Mouse (Mus musculus) CH12.LX (cell line): ENCODE results near the gene Gas7. TPM values are rescaled to one million over a fixed set of nuclear protein-coding genes. Genes with fewer than 3 reads are reported as not detected.

Experiments
- DNase-seq: peaks from one replicate; pipeline ENCODE4 v3.0.0-alpha.2; 2013; ENCODE audit errors: extremely low read depth
- H3K27ac ChIP-seq: 2 replicates; pipeline ENCODE4 v1.5.1; 2012; ENCODE audit warnings: low read depth, mild to moderate bottlenecking, control low read depth, moderate library complexity; ENCODE audit not compliant: insufficient read depth
- H3K27me3 ChIP-seq: replicated peaks from 2 replicates; pipeline ENCODE3; 2012; ENCODE audit warnings: inconsistent platforms
- H3K36me3 ChIP-seq, 2 experiments: replicated peaks in 1 of 2; 2 replicates each; pipeline versions ENCODE3 to v1.6.1; 2012; ENCODE audit warnings: inconsistent platforms in 1 of 2, low read length in 1 of 2, mild to moderate bottlenecking in 1 of 2, mixed read lengths in 1 of 2, moderate library complexity in 1 of 2; ENCODE audit not compliant: control insufficient read depth in 1 of 2, insufficient read depth in 1 of 2
- H3K4me1 ChIP-seq, 2 experiments: 2 replicates each; pipeline ENCODE4 v1.6.1; 2012; ENCODE audit warnings: inconsistent platforms in 1 of 2, moderate library complexity in 1 of 2; ENCODE audit not compliant: insufficient read depth in 2 of 2, control insufficient read depth in 1 of 2
- H3K4me2 ChIP-seq: 2 replicates; pipeline ENCODE4 v1.6.1; 2012; ENCODE audit warnings: low read depth, mild to moderate bottlenecking, control low read depth; ENCODE audit not compliant: poor library complexity, insufficient read depth, severe bottlenecking
- H3K4me3 ChIP-seq, 3 experiments: fragments of 150-350 bp in 1 of 3; sonication (generic) in 1 of 3; replicated peaks in 1 of 3; 2 replicates each; pipeline versions ENCODE3 to v1.5.1; 2011 to 2012; ENCODE audit warnings: low read depth in 2 of 3, low read length in 2 of 3, mild to moderate bottlenecking in 2 of 3, moderate library complexity in 2 of 3, control low read depth in 1 of 3, improper control_type of control experiment in 1 of 3, inconsistent platforms in 1 of 3, mixed read lengths in 1 of 3; ENCODE audit not compliant: poor library complexity in 1 of 3
- H3K79me2 ChIP-seq: replicated peaks from 2 replicates; pipeline ENCODE4 v1.6.1; 2012; ENCODE audit warnings: mild to moderate bottlenecking, moderate library complexity; ENCODE audit not compliant: control insufficient read depth, poor library complexity, insufficient read depth, severe bottlenecking; ENCODE audit errors: extremely low read depth
- H3K9ac ChIP-seq: 2 replicates; pipeline ENCODE4 v1.6.1; 2012; ENCODE audit warnings: low read depth, mild to moderate bottlenecking, control low read depth, moderate library complexity; ENCODE audit not compliant: insufficient read depth
- H3K9me3 ChIP-seq: replicated peaks from 2 replicates; pipeline ENCODE3; 2012; ENCODE audit warnings: low read length, inconsistent platforms, mixed read lengths
- BHLHE40 ChIP-seq: IDR thresholded peaks from 2 replicates; pipeline ENCODE4 v1.6.1; 2011; ENCODE audit warnings: mild to moderate bottlenecking, low read depth, low read length, improper control_type of control experiment
- CTCF ChIP-seq, 2 experiments: IDR thresholded peaks in 1 of 2; conservative IDR thresholded peaks in 1 of 2; 2 replicates each; pipeline ENCODE4 v1.5.1; 2011 to 2012; ENCODE audit warnings: low read depth in 2 of 2, low read length in 2 of 2, improper control_type of control experiment in 1 of 2, inconsistent platforms in 1 of 2, mild to moderate bottlenecking in 1 of 2, moderate library complexity in 1 of 2
- E2F4 ChIP-seq: IDR thresholded peaks from 2 replicates; pipeline ENCODE4 v1.6.1; 2011; ENCODE audit warnings: low read depth, low read length, improper control_type of control experiment; ENCODE audit not compliant: insufficient replicate concordance
- ELF1 ChIP-seq: IDR thresholded peaks from 2 replicates; pipeline ENCODE4 v1.6.1; 2014; ENCODE audit warnings: low read depth, mild to moderate bottlenecking, inconsistent platforms, low read length, improper control_type of control experiment
- ETS1 ChIP-seq: conservative IDR thresholded peaks from 2 replicates; pipeline ENCODE4 v1.6.1; 2012; ENCODE audit warnings: low read depth, mild to moderate bottlenecking, inconsistent platforms, low read length, improper control_type of control experiment, moderate library complexity
- HCFC1 ChIP-seq: IDR thresholded peaks from 2 replicates; pipeline ENCODE4 v1.6.1; 2012; ENCODE audit warnings: low read depth, mild to moderate bottlenecking, inconsistent platforms, low read length, improper control_type of control experiment
- JUND ChIP-seq: conservative IDR thresholded peaks from 2 replicates; pipeline ENCODE4 v1.6.1; 2011; ENCODE audit warnings: low read depth, low read length, improper control_type of control experiment
- MAX ChIP-seq: IDR thresholded peaks from 2 replicates; pipeline ENCODE4 v1.6.1; 2011; ENCODE audit warnings: low read length, improper control_type of control experiment
- RAD21 ChIP-seq: IDR thresholded peaks from 2 replicates; pipeline ENCODE4 v1.6.1; 2011; ENCODE audit warnings: low read depth, mild to moderate bottlenecking, low read length, improper control_type of control experiment, moderate library complexity
- SMC3 ChIP-seq: IDR thresholded peaks from 2 replicates; pipeline ENCODE4 v1.6.1; 2011; ENCODE audit warnings: low read depth, low read length, improper control_type of control experiment
- ZC3H11A ChIP-seq: IDR thresholded peaks from 2 replicates; pipeline ENCODE4 v1.6.1; 2012; ENCODE audit warnings: low read depth, mild to moderate bottlenecking, inconsistent platforms, low read length, improper control_type of control experiment
- dilution Hi-C: fragments of 300-500 bp; cut with MboI; formaldehyde crosslinking; loops from 2 replicates; pipeline ENCODE4 v1.14.3; 2020; ENCODE audit warnings: low sequenced_read_pairs; ENCODE audit not compliant: extremely low pct_unique_long_range_greater_than_20kb, extremely low pct_ligation_motif_present
- in situ Hi-C: fragments of 300-500 bp; cut with MboI; formaldehyde crosslinking; loops from 3 replicates; pipeline ENCODE4 v1.14.3; 2019; ENCODE audit warnings: low sequenced_read_pairs, low pct_ligation_motif_present, low pct_unique_long_range_greater_than_20kb, mixed read lengths
- polyA plus RNA-seq: library from polyadenylated mRNA; unstranded; fragments of >175 nt; gene quantifications from 2 replicates; pipeline ENCODE4 v1.2.1, GENCODE M21; 2012; ENCODE audit warnings: low read depth; ENCODE audit not compliant: insufficient read length
- total RNA-seq, 2 experiments: library from RNA; depleted of rRNA; stranded (reverse); fragments of 300-350 nt in 1 of 2; fragments of >200 nt in 1 of 2; gene quantifications; 2 replicates each; pipeline ENCODE4 v1.2.3; 2012 to 2014

Gene Gas7
- total and polyA plus RNA-seq, 3 experiments: 7.0 to 20.8 (median 7.0) TPM

- Histone ChIP-seq H3K9ac (no peak overlapping the region), H3K9me3 (no peaks in the 10 kb centered on the region), H3K27ac (no peak overlapping the region), H3K27me3 (peaks cover 16% of the 10 kb centered on the region), H3K4me2 (0 out of 2 replicates have a peak overlapping the region, but pooled peaks have one; percentile 62), H3K4me1 (peaks cover 0 to 5% of the 10 kb centered on the region in 2 experiments; a peak in 1 of 4 replicates), H3K4me3 (no peak overlapping the region), H3K36me3 (no peaks in the 10 kb centered on the region), H3K79me2 (no peaks in the 10 kb centered on the region)
- in situ Hi-C loops: no loop called here
- no peak for DNase-seq
- TF ChIP-seq BHLHE40 (no peak), HCFC1 (no peak), ETS1 (no peak), E2F4 (no peak)
- dilution Hi-C loops: no loop called here
Observed at GRCm38 (mm10) chr11:67456029-67456428, 792 bp downstream of the Gas7 start.

GRCm38 (mm10) chr11:67458171-67458570 lies 2.9 kb downstream of the Gas7 start:
- H3K27me3 ChIP-seq: peaks cover 13% of the 10 kb centered on the region
- H3K9ac ChIP-seq: no peak overlapping the region
- TF ChIP-seq JUND: no peak
- no peak for TF ChIP-seq MAX
- no peak for TF ChIP-seq ZC3H11A
- TF ChIP-seq HCFC1: no peak
- peak; percentile 44 for TF ChIP-seq RAD21
- no peak for TF ChIP-seq ELF1
- TF ChIP-seq SMC3: peak; percentile 71
- peak; percentile 14 to 63; a peak in 2 of 4 replicates for TF ChIP-seq CTCF (conservative IDR thresholded peaks at IDR 0.05 in 1 of 2, IDR thresholded peaks at IDR 0.05 in 1 of 2; ENCODE audit: low read depth in 2 of 2, low read length in 2 of 2)
- TF ChIP-seq, all 38 proteins: peak for 3
- peak; percentile 39 for DNase-seq
- Histone ChIP-seq H3K27ac (no peak overlapping the region), H3K4me1 (peaks cover 0 to 16% of the 10 kb centered on the region in 2 experiments; a peak in 2 of 4 replicates), H3K9me3 (no peaks in the 10 kb centered on the region), H3K4me3 (no peak overlapping the region), H3K79me2 (no peaks in the 10 kb centered on the region), H3K4me2 (no peak overlapping the region), H3K36me3 (no peaks in the 10 kb centered on the region)
- in situ Hi-C loops (no loop called here), dilution Hi-C loops (no loop called here)

GRCm38 (mm10) chr11:67467132-67467531 lies 11.9 kb downstream of the Gas7 start:
- no peaks in the 10 kb centered on the region for H3K27me3 ChIP-seq
- in situ Hi-C loops: no loop called here

More at GRCm38 (mm10) chr11:67467132-67467531, 11.9 kb downstream of the Gas7 start:
- Histone ChIP-seq H3K27ac (no peak overlapping the region), H3K4me1 (peaks cover 7 to 18% of the 10 kb centered on the region in 2 experiments), H3K79me2 (no peaks in the 10 kb centered on the region), H3K9ac (no peak overlapping the region), H3K9me3 (no peaks in the 10 kb centered on the region), H3K4me2 (no peak overlapping the region), H3K36me3 (no peaks in the 10 kb centered on the region), H3K4me3 (no peak overlapping the region)
- no peak for DNase-seq
- no peak for TF ChIP-seq RAD21
- dilution Hi-C loops: no loop called here
